Mouse (Mus musculus) liver, embryonic 11.5 days (tissue): ENCODE measurements around the gene BC035044. TPM values are rescaled to one million over a fixed set of nuclear protein-coding genes. Genes with fewer than 3 reads are reported as not detected.

ENCODE experiments used
- ATAC-seq: fragments of 200-750 bp; cut with Nextera tagmentation; replicated peaks from 2 replicates; pipeline ENCODE4 v1.8.0; 2017; ENCODE audit warnings: moderate number of reproducible peaks, mild to moderate bottlenecking, moderate TSS enrichment, moderate library complexity; ENCODE audit not compliant: low FRiP score
- DNase-seq: peaks from one replicate; pipeline ENCODE4 v3.0.0-alpha.2; 2017; ENCODE audit warnings: low spot score
- H3K27ac ChIP-seq: fragments of 300-500 bp; sonication (generic); 2 replicates; pipeline ENCODE4 v1.5.1; 2014; ENCODE audit warnings: mild to moderate bottlenecking, low read depth, low read length, control low read depth
- H3K27me3 ChIP-seq: fragments of 300-500 bp; sonication (generic); replicated peaks from 2 replicates; pipeline ENCODE4 v1.6.1; 2014; ENCODE audit warnings: low read length, mixed read lengths; ENCODE audit not compliant: control insufficient read depth, insufficient read depth
- H3K36me3 ChIP-seq: fragments of 300-500 bp; sonication (generic); 2 replicates; pipeline ENCODE4 v1.6.1; 2014; ENCODE audit warnings: mild to moderate bottlenecking, low read length, moderate library complexity, mixed read lengths; ENCODE audit not compliant: control insufficient read depth, insufficient read depth
- H3K4me1 ChIP-seq: fragments of 300-500 bp; sonication (generic); replicated peaks from 2 replicates; pipeline ENCODE4 v1.6.1; 2014; ENCODE audit warnings: low read length, mixed read lengths; ENCODE audit not compliant: control insufficient read depth, insufficient read depth
- H3K4me2 ChIP-seq: fragments of 300-500 bp; sonication (generic); 2 replicates; pipeline ENCODE4 v1.6.1; 2014; ENCODE audit warnings: mild to moderate bottlenecking, control low read depth, moderate library complexity
- H3K4me3 ChIP-seq: fragments of 300-500 bp; sonication (generic); 2 replicates; pipeline ENCODE4 v1.5.1; 2014; ENCODE audit warnings: low read depth, low read length, control low read depth
- H3K9ac ChIP-seq: fragments of 300-500 bp; sonication (generic); 2 replicates; pipeline ENCODE4 v1.6.1; 2014; ENCODE audit warnings: low read depth, low read length, control low read depth
- H3K9me3 ChIP-seq: fragments of 300-500 bp; sonication (generic); 2 replicates; pipeline ENCODE4 v1.6.1; 2016; ENCODE audit warnings: low read length, inconsistent platforms, mixed read lengths; ENCODE audit not compliant: control insufficient read depth
- WGBS: fragments of 180-500 bp; shearing (Covaris S2); extraction: QIAGEN DNeasy Blood & Tissue Kit; methylation state at CpG from one replicate; pipeline ENCODE4 v1.1.7; 2014; 5-methylcytosine and 5-hydroxymethylcytosine counted together
- polyA plus RNA-seq: library from polyadenylated mRNA; unstranded; fragments of >200 nt; fragmentation: Nextera tagmentation; extraction: Ambion mirVana; gene quantifications from 2 replicates; pipeline ENCODE4 v1.2.1, GENCODE M21; 2014

Gene BC035044
- polyA plus RNA-seq, 1 experiment from 2014 or later, result 5.3 TPM

DNA sequence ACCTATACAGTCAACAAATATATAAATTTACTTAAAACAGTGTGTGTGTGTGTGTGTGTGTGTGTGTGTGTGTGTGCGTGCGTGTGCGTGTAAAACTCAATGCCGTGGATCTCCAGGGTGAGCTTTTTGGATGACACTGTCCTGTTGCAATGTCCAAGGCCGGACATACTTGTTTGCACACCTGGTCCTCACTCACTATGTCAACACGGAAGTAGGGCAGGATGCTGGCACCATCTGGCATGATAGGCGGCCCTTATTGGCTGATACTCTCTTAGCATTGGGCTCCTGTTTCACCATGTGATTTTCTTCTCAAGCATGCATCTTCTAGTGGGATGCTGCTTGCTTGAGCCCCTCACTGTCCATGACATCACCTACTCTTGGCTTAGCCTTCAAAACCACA, 51.0 kb downstream of the BC035044 start:
- H3K27me3 ChIP-seq, result no peaks in the 10 kb centered on the region
- DNase-seq, result no peak
- peaks cover 20% of the 10 kb centered on the region for H3K4me1 ChIP-seq
- ATAC-seq, result no peak
- no peaks in the 10 kb centered on the region for H3K9me3 ChIP-seq
- H3K4me3 ChIP-seq, result peak overlapping the region; percentile 81
- no peak overlapping the region for H3K27ac ChIP-seq
- no peaks in the 10 kb centered on the region for H3K36me3 ChIP-seq
- WGBS, result 58% methylated on average over 7 of the region's 7 CpGs
- H3K9ac ChIP-seq, result no peak overlapping the region
- peak overlapping the region; percentile 87 for H3K4me2 ChIP-seq

DNA sequence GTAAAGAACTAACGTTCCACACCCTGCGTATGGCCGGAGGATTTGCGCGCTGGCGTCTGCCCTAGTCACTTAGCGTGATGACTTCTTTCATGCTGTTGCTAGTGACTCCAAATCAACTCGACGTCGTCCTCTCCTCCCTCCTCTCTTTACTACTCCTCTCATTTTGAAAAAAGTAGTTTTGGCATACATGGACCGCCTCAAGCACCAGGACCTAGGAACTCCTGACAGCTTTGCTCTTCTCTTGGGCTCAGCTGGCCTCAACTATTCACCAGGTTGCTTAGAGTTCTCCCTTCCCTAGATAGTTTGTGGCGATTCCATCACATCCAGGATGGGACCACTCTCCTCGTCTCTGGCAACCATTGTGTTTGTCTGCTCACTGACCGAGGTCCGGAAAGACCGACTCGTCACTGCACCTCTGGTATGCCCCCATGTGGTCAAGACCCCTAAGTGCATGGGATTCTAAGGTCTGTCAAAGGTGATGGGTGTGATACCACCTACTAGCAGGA, 51.6 kb downstream of the BC035044 start:
- peak overlapping the region; percentile 60 for H3K9ac ChIP-seq
- peak overlapping the region; percentile 79 for H3K27ac ChIP-seq
- no peaks in the 10 kb centered on the region for H3K27me3 ChIP-seq
- WGBS, result under 1% methylated on average over 17 of the region's 17 CpGs
- ATAC-seq, result peak; percentile 42
- no peaks in the 10 kb centered on the region for H3K9me3 ChIP-seq
- peak overlapping the region; percentile 87 for H3K4me2 ChIP-seq
- peak; percentile 82 for DNase-seq
- peaks cover 17% of the 10 kb centered on the region for H3K4me1 ChIP-seq
- no peaks in the 10 kb centered on the region for H3K36me3 ChIP-seq
- H3K4me3 ChIP-seq, result peak overlapping the region; percentile 81

DNA sequence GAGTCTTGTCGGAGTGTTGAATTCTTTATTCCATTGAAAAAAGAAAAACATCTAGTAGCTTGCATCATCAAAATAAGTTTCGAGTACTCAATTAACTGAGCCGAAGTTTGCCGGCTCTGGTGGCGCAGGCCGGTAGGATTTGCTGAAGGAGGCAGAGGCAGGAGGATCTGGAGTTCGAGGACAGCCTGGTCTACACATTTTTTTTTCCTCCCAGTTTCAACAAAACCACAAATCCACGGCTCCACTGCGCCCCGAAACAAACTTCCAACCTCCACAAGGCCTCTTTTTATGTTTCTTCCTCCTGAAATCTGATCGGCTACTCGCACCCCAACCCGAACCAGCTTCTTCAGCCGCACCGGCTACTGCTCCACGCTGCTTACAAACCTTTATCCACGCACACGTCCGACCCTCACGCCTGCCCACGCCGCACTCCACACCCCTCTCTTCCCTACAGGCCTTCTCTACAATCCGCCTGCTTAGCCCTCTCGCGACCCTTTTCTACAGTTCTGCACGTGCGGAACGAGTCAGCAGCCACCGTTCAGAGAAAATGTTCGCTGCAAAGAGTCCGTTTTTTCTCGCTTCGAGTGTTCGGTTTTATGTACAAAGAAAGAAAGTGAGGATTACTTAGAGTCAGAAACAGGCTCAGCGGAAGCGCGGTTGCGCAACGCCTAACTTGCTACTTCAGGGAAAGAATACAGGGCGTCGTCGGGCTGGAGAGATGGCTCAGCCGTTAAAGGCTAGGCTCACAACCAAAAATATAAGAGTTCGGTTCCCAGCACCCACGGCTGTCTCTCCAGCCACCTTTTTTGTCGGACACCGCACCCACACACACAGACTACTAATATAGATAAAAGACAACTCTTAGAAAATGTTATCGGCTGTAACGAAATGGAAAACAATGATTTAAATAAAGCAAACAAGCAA, 52.3 kb downstream of the BC035044 start:
- DNase-seq (peak; percentile 90), ATAC-seq (peak; percentile 77)
- H3K4me3 ChIP-seq, result peak overlapping the region; percentile 81
- H3K4me1 ChIP-seq, result peaks cover 14% of the 10 kb centered on the region
- H3K9me3 ChIP-seq, result no peaks in the 10 kb centered on the region
- H3K27me3 ChIP-seq, result no peaks in the 10 kb centered on the region
- under 1% methylated on average over 49 of the region's 49 CpGs for WGBS
- H3K4me2 ChIP-seq, result peak overlapping the region; percentile 87
- H3K9ac ChIP-seq, result peak overlapping the region; percentile 88
- no peaks in the 10 kb centered on the region for H3K36me3 ChIP-seq
- peak overlapping the region; percentile 90 for H3K27ac ChIP-seq

DNA sequence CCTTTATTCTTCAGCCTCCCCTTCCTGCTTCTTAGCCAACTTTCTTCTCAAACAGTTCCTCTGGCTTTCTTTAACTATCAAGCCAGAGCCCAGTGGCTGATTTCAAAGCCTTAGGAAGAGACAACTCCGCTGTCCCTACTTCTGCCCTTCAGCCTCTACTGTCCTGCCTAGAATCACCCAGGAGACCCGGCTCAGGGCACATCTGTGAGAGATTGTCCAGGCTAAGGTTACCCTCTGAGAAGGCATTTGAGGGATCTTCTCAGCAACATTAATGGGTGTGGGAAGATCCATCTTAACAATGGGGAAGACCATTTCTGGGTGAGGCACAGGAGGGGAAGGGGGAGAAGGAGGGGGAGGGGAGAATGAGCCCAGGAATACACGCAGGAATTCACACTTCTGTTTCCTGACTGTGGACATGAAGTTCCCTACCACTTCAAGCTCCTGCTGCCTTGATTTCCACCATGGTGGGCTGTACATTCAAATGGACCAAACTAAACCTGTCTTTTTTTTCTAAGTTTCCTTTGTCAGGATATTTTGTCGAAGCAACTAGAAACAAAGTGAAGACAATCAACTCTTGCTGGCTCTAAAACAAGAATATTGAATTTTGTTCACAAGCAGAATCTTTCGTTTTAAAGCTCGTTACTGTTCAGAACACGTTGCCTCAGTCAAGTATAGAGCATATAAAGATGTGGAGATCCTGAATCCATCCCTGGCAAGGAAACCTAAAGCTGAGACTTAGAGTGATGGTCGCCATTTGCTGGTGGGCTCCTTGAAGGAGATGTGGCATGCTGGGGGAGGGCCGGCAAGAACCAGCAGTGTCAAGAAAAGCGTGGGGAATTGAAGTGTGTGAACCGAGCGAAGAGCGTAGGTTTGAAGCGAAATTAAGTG, 53.2 kb downstream of the BC035044 start:
- DNase-seq (peak; percentile 47), ATAC-seq (peak; percentile 2; the same call in 1 of the 2 replicates)
- 3% methylated on average over 14 of the region's 14 CpGs for WGBS
- Histone ChIP-seq H3K9me3 (no peaks in the 10 kb centered on the region), H3K27ac (no peak overlapping the region), H3K27me3 (no peaks in the 10 kb centered on the region), H3K4me1 (peaks cover 14% of the 10 kb centered on the region), H3K4me3 (peak overlapping the region; percentile 81), H3K9ac (peak overlapping the region; percentile 59), H3K4me2 (peak overlapping the region; percentile 64), H3K36me3 (no peaks in the 10 kb centered on the region)

DNA sequence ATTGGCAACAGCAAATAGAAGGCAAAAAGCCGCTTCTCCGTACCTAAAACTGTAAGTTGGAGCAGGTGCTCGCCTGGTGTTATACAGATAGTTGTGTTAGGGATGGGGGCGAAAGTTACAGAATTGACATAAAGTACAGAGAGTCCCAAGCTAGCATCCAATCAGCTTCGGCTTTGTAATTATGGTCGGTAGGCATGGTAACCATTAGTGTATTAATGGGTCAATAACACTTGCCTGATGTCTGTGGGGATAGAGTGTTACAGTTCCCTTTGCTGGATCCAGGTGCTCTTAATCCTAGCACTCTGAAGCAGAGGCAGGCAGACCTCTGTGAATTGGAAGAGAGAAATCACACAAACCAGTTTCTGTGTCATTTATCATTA, 54.0 kb downstream of the BC035044 start:
- ATAC-seq (no peak), DNase-seq (no peak)
- 80% methylated on average over 6 of the region's 6 CpGs for WGBS
- H3K27ac ChIP-seq, result no peak overlapping the region
- no peaks in the 10 kb centered on the region for H3K36me3 ChIP-seq
- 0 out of 2 replicates have a peak overlapping the region, but pooled peaks have one; percentile 59 for H3K9ac ChIP-seq
- H3K4me1 ChIP-seq, result peaks cover 10% of the 10 kb centered on the region
- H3K4me3 ChIP-seq, result peak overlapping the region; percentile 81
- H3K4me2 ChIP-seq, result peak overlapping the region; percentile 64
- no peaks in the 10 kb centered on the region for H3K27me3 ChIP-seq
- no peaks in the 10 kb centered on the region for H3K9me3 ChIP-seq

DNA sequence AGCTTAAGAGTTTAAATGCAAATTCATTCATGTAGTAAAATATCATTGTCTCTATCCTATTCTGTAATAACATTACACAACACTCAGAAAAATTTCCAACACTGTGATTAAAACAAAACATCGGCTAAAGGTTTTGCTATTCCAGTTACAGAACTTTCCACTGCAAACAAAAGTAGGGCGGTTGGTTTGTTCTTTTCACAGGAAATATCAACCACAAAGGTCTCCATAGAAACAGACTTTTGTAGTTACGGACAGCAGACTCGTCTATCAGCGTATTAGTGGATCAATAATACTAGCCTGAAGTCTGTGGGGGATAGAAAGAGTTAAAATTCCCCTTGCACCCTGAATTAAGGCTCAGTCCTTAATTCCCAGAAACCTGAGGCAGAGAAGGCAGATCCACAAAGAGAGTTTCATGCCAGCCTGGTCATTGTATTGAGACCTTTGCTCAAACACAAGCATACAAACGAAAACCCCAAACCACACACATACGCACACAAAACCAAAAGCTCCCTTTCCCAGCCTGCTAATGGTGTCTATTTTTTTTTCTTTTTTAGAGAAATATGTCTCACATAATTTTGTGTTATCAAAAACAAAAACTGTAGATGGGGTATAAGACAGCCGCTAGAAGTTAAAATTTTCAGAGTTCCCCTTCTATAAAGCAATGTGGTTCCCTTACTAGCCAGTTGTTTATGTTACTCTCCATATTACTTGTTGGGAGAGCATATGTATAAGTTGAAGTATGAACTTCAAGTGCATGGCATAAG, 54.6 kb downstream of the BC035044 start:
- H3K27ac ChIP-seq, result no peak overlapping the region
- no peak overlapping the region for H3K9ac ChIP-seq
- peak overlapping the region; percentile 64 for H3K4me2 ChIP-seq
- H3K9me3 ChIP-seq, result no peaks in the 10 kb centered on the region
- no peak overlapping the region for H3K4me3 ChIP-seq
- H3K27me3 ChIP-seq, result no peaks in the 10 kb centered on the region
- H3K4me1 ChIP-seq, result peaks cover 5% of the 10 kb centered on the region; the same call in 1 of the 2 replicates
- no peak for DNase-seq
- WGBS, result 60% methylated on average over 8 of the region's 8 CpGs
- no peak for ATAC-seq
- no peaks in the 10 kb centered on the region for H3K36me3 ChIP-seq

DNA sequence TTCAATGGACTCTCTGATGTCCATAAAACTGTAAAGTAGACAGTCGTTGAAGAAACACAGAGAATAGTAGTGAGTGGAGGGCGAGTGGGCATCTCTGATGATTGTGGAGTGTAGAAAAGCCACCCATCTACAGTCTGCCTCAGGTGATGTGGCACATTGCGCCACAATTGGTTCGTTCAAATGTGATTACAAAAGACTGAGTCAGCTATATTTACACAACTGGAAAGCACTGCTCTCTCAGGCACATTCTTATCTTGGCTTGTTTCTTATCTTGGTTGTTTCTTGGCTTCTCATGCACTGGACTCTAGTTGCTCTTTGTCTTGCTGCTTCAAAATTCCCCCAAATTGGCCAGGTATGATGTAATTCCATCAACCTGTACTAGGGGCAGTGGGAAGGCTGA, 55.4 kb downstream of the BC035044 start:
- peaks cover 5% of the 10 kb centered on the region; the same call in 1 of the 2 replicates for H3K4me1 ChIP-seq
- WGBS, result 58% methylated on average over 4 of the region's 4 CpGs
- H3K9ac ChIP-seq, result no peak overlapping the region
- ATAC-seq (no peak), DNase-seq (no peak)
- no peaks in the 10 kb centered on the region for H3K36me3 ChIP-seq
- no peaks in the 10 kb centered on the region for H3K27me3 ChIP-seq
- no peak overlapping the region for H3K4me2 ChIP-seq
- H3K27ac ChIP-seq, result no peak overlapping the region
- H3K9me3 ChIP-seq, result no peaks in the 10 kb centered on the region
- no peak overlapping the region for H3K4me3 ChIP-seq

DNA sequence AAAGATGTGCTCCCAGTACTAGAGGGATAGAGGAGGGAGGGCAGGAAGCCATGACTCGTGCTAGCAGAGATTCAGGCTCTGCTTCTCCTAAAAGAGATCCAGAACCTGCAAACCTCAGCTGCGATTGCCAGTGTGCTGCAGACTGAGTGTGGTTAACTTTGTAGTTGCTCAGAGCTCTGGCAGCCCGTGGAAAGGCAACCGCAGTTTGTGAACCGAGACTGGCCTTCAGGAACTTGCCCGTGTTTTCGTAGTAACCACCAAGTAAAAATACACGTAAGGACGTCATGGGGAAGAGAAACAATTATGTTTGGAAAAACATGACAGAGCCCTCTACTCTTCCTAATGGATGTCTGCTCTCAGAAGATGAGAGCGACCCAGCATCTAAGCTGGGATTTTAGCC, 57.9 kb downstream of the BC035044 start:
- H3K4me2 ChIP-seq, result no peak overlapping the region
- H3K9ac ChIP-seq, result no peak overlapping the region
- H3K27me3 ChIP-seq, result no peaks in the 10 kb centered on the region
- 80% methylated on average over 10 of the region's 10 CpGs for WGBS
- no peak overlapping the region for H3K27ac ChIP-seq
- no peak for ATAC-seq
- no peak for DNase-seq
- no peaks in the 10 kb centered on the region for H3K36me3 ChIP-seq
- H3K4me1 ChIP-seq, result peaks cover 5% of the 10 kb centered on the region; the same call in 1 of the 2 replicates
- H3K4me3 ChIP-seq, result no peak overlapping the region
- H3K9me3 ChIP-seq, result no peaks in the 10 kb centered on the region
